Mouse (Mus musculus): ENCODE results near the gene Ociad2. TPM values are rescaled to one million over a fixed set of nuclear protein-coding genes. Genes with fewer than 3 reads are reported as not detected.

The Ociad2 gene
- total RNA-seq (2021): 100 to 1,000 TPM; 122 to 128 TPM

GRCm38 (mm10) chr5:73340723-73341235 is at the start of gene Ociad2:
Gene Ociad2 (minus strand): TSS chr5:73341028.
- peak in 1 of 2 experiments; percentile 33 for DNase-seq (ENCODE audit: low spot score in 2 of 2)
- intact Hi-C loops (cut with DNase I): loop anchor here (1.0 kb wide), 1 partner anchor 19 kb away; no protein-coding TSS in a partner anchor

- intact Hi-C loops (cut with DNase I): loop anchor here (5.0 kb wide), 1 partner anchor 401 kb away; no protein-coding TSS in a partner anchor
- no peak for DNase-seq (ENCODE audit: low spot score in 2 of 2)
Observed at GRCm38 (mm10) chr5:73383647-73383970, 42.8 kb upstream of the Ociad2 start.

- DNase-seq (ENCODE audit: low spot score in 2 of 2): peak; percentile 75 to 85
- intact Hi-C loops (cut with DNase I): loop anchor here (5.0 kb wide), 1 partner anchor 401 kb away; no protein-coding TSS in a partner anchor
Observed at GRCm38 (mm10) chr5:73382737-73383646, 42.2 kb upstream of the Ociad2 start.

GRCm38 (mm10) chr5:73381976-73382540 is 41.2 kb upstream of the Ociad2 start:
- no peak for DNase-seq (ENCODE audit: low spot score in 2 of 2)
- intact Hi-C loops (cut with DNase I): loop anchor here (2.0 to 5.0 kb wide), 3 partner anchors 45 to 400 kb away; no protein-coding TSS in a partner anchor

GRCm38 (mm10) chr5:73381510-73381909 is 40.7 kb upstream of the Ociad2 start:
- no peak for DNase-seq (ENCODE audit: low spot score in 2 of 2)
- intact Hi-C loops (cut with DNase I): loop anchor here (2.0 to 5.0 kb wide), 3 partner anchors 45 to 399 kb away; no protein-coding TSS in a partner anchor

GRCm38 (mm10) chr5:73380829-73381228 is 40.0 kb upstream of the Ociad2 start:
- intact Hi-C loops (cut with DNase I): loop anchor here (2.0 to 5.0 kb wide), 3 partner anchors 44 to 399 kb away; no protein-coding TSS in a partner anchor
- DNase-seq (ENCODE audit: low spot score in 2 of 2): no peak

- DNase-seq (ENCODE audit: low spot score in 2 of 2): peak; percentile 85 to 94
- intact Hi-C loops (cut with DNase I): loop anchor here (2.0 to 5.0 kb wide), 3 partner anchors 43 to 398 kb away; no protein-coding TSS in a partner anchor
Observed at GRCm38 (mm10) chr5:73379908-73380307, 39.1 kb upstream of the Ociad2 start.

GRCm38 (mm10) chr5:73376491-73376890 is 35.7 kb upstream of the Ociad2 start:
- intact Hi-C loops (cut with DNase I): no loop called here
- no peak for DNase-seq (ENCODE audit: low spot score in 2 of 2)

- intact Hi-C loops (cut with DNase I): no loop called here
- no peak for DNase-seq (ENCODE audit: low spot score in 2 of 2)
Observed at GRCm38 (mm10) chr5:73376041-73376440, 35.2 kb upstream of the Ociad2 start.

- DNase-seq (ENCODE audit: low spot score in 2 of 2): peak in 1 of 2 experiments; percentile 28
- intact Hi-C loops (cut with DNase I): no loop called here
Observed at GRCm38 (mm10) chr5:73373184-73373583, 32.4 kb upstream of the Ociad2 start.

GRCm38 (mm10) chr5:73372601-73373000 is 31.8 kb upstream of the Ociad2 start:
- DNase-seq (ENCODE audit: low spot score in 2 of 2): no peak
- intact Hi-C loops (cut with DNase I): no loop called here

GRCm38 (mm10) chr5:73369731-73370130 is 28.9 kb upstream of the Ociad2 start:
- intact Hi-C loops (cut with DNase I): loop anchor here (1.0 kb wide), 1 partner anchor 10 kb away; no protein-coding TSS in a partner anchor
- peak in 1 of 2 experiments; percentile 40 for DNase-seq (ENCODE audit: low spot score in 2 of 2)

GRCm38 (mm10) chr5:73368845-73369447 is 28.1 kb upstream of the Ociad2 start:
- intact Hi-C loops (cut with DNase I): loop anchor here (1.0 kb wide), 1 partner anchor 10 kb away; no protein-coding TSS in a partner anchor
- peak; percentile 55 to 66 for DNase-seq (ENCODE audit: low spot score in 2 of 2)

- DNase-seq (ENCODE audit: low spot score in 2 of 2): no peak
- intact Hi-C loops (cut with DNase I): no loop called here
Observed at GRCm38 (mm10) chr5:73367906-73368305, 27.1 kb upstream of the Ociad2 start.

GRCm38 (mm10) chr5:73364107-73364864 is 23.5 kb upstream of the Ociad2 start:
- no peak for DNase-seq (ENCODE audit: low spot score in 2 of 2)
- intact Hi-C loops (cut with DNase I): no loop called here

GRCm38 (mm10) chr5:73362791-73363190 is 22.0 kb upstream of the Ociad2 start:
- intact Hi-C loops (cut with DNase I): no loop called here
- DNase-seq (ENCODE audit: low spot score in 2 of 2): peak in 1 of 2 experiments; percentile 46

GRCm38 (mm10) chr5:73362338-73362737 is 21.5 kb upstream of the Ociad2 start:
- intact Hi-C loops (cut with DNase I): no loop called here
- DNase-seq (ENCODE audit: low spot score in 2 of 2): peak in 1 of 2 experiments; percentile 72

GRCm38 (mm10) chr5:73360240-73360639 is 19.4 kb upstream of the Ociad2 start:
- intact Hi-C loops (cut with DNase I): no loop called here

GRCm38 (mm10) chr5:73359752-73360141 is 18.9 kb upstream of the Ociad2 start:
- DNase-seq (ENCODE audit: low spot score in 2 of 2): peak; percentile 80 to 94
- intact Hi-C loops (cut with DNase I): loop anchor here (1.0 kb wide), 3 partner anchors 10 to 19 kb away; no protein-coding TSS in a partner anchor

More at GRCm38 (mm10) chr5:73360240-73360639, 19.4 kb upstream of the Ociad2 start:
- DNase-seq (ENCODE audit: low spot score in 2 of 2): no peak
